8 mouse cellular contexts compared by ENCODE assay signal in genomic region chr3:68493170-68493585, GRCm38 (mm10).
DNase-seq lines count a peak whose midpoint lies in the region; ATAC-seq lines count a peak whose summit lies in the region.

No protein-coding gene starts in this region.

- 0% methylated on average over 12 of the region's 12 CpGs for WGBS in hindbrain, embryonic 10.5 days
- 0% methylated on average over 12 of the region's 12 CpGs for WGBS in limb, embryonic 13.5 days
- whole genome bisulfite sequencing in midbrain, embryonic 13.5 days, result 2% methylated on average over 12 of the region's 12 CpGs

- peak overlapping the region; percentile 62 for H3K4me3 ChIP-seq in erythroblast, embryonic 14.5 days (replicated peaks)
- peak overlapping the region; percentile 79 for H3K4me3 ChIP-seq in hindbrain, embryonic 10.5 days
- peak overlapping the region; percentile 77 for H3K4me3 ChIP-seq in limb, embryonic 13.5 days
- H3K4me3 ChIP-seq in midbrain, embryonic 13.5 days (replicated peaks), result peak overlapping the region; percentile 68

- intact Hi-C loops in left cerebral cortex, postnatal 14 days (cut with DNase I), result loop anchor here (5.0 kb wide), 1 partner anchor 436 kb away; no protein-coding TSS in a partner anchor

- H3K36me3 ChIP-seq in erythroblast, embryonic 14.5 days (ENCODE audit: control insufficient read depth), result no peaks in the 10 kb centered on the region
- no peaks in the 10 kb centered on the region for H3K36me3 ChIP-seq in hindbrain, embryonic 10.5 days
- no peaks in the 10 kb centered on the region for H3K36me3 ChIP-seq in limb, embryonic 13.5 days
- no peaks in the 10 kb centered on the region for H3K36me3 ChIP-seq in midbrain, embryonic 13.5 days

- peak; percentile 52 for DNase-seq in urinary bladder, adult 2 months (ENCODE audit: low spot score)
- DNase-seq in urinary bladder, postnatal 10 days (ENCODE audit: low spot score), result no peak
- DNase-seq in hindbrain, embryonic 10.5 days (ENCODE audit: low spot score), result no peak
- DNase-seq in left cerebral cortex, postnatal 14 days (ENCODE audit: low spot score in 2 of 2), result no peak

- peak overlapping the region; percentile 91 for H3K27ac ChIP-seq in hindbrain, embryonic 10.5 days
- H3K27ac ChIP-seq in limb, embryonic 13.5 days, result peak overlapping the region; percentile 84
- no peak overlapping the region for H3K27ac ChIP-seq in midbrain, embryonic 13.5 days

- H3K9me3 ChIP-seq in erythroblast, embryonic 14.5 days (ENCODE audit: control insufficient read depth, low read length), result no peaks in the 10 kb centered on the region; the same call in 1 of the 2 replicates
- H3K9me3 ChIP-seq in hindbrain, embryonic 10.5 days, result no peaks in the 10 kb centered on the region
- H3K9me3 ChIP-seq in limb, embryonic 13.5 days, result no peaks in the 10 kb centered on the region
- no peaks in the 10 kb centered on the region for H3K9me3 ChIP-seq in midbrain, embryonic 13.5 days

- peaks cover 33% of the 10 kb centered on the region for H3K4me1 ChIP-seq in erythroblast, embryonic 14.5 days (ENCODE audit: control insufficient read depth)
- H3K4me1 ChIP-seq in hindbrain, embryonic 10.5 days (replicated peaks), result peaks cover 45% of the 10 kb centered on the region
- H3K4me1 ChIP-seq in limb, embryonic 13.5 days, result peaks cover 51% of the 10 kb centered on the region
- peaks cover 29% of the 10 kb centered on the region for H3K4me1 ChIP-seq in midbrain, embryonic 13.5 days (replicated peaks)

- peak overlapping the region; percentile 80 for H3K9ac ChIP-seq in limb, embryonic 13.5 days
- peak overlapping the region; percentile 76 for H3K9ac ChIP-seq in midbrain, embryonic 13.5 days (replicated peaks)

- H3K27me3 ChIP-seq in erythroblast, embryonic 14.5 days (ENCODE audit: control insufficient read depth), result peaks cover 61% of the 10 kb centered on the region
- peaks cover 29% of the 10 kb centered on the region for H3K27me3 ChIP-seq in hindbrain, embryonic 10.5 days (ENCODE audit: insufficient read depth, poor library complexity, severe bottlenecking)
- H3K27me3 ChIP-seq in limb, embryonic 13.5 days, result peaks cover 21% of the 10 kb centered on the region
- H3K27me3 ChIP-seq in midbrain, embryonic 13.5 days, result peaks cover 18% of the 10 kb centered on the region

- H3K4me2 ChIP-seq in limb, embryonic 13.5 days (replicated peaks), result peak overlapping the region; percentile 99
- H3K4me2 ChIP-seq in midbrain, embryonic 13.5 days (replicated peaks), result peak overlapping the region; percentile 98

- ATAC-seq in limb, embryonic 13.5 days (ENCODE audit: low FRiP score, low read depth), result peak; percentile 16; the same call in 1 of the 2 replicates
- ATAC-seq in midbrain, embryonic 13.5 days, result no peak
- ATAC-seq in frontal cortex, adult (ENCODE audit: low TSS enrichment), result no peak
